Mouse (Mus musculus): ENCODE data around the gene Ccdc106.
A peak's percentile ranks its signal among the peaks of the same experiment; 100 is the strongest.
"Not testable (repeated sequence)": the region's sequence is repeated elsewhere in the genome, so short reads cannot be mapped to it uniquely, and the experiment has no call there.

Gene Ccdc106

GRCm38 (mm10) chr7:5020000-5020681 lies at the start of gene Ccdc106, which contains the start of gene Zfp865:
TSS of gene Ccdc106 (plus strand) at chr7:5020553.
TSS of gene Zfp865 (plus strand) at chr7:5020376.
- peak; percentile 99 to 100 for DNase-seq (ENCODE audit: low spot score in 2 of 2)

- no peak for DNase-seq (ENCODE audit: low spot score in 2 of 2)
Observed at GRCm38 (mm10) chr7:4971068-4971467, 49.3 kb upstream of the Ccdc106 start, which contains the start of gene Sbk3. TSS of gene Sbk3 (minus strand) at chr7:4971168.

GRCm38 (mm10) chr7:4971710-4972109 lies 48.6 kb upstream of the Ccdc106 start:
- DNase-seq (ENCODE audit: low spot score in 2 of 2) = peak; percentile 56 to 58

GRCm38 (mm10) chr7:4972321-4973047 lies 47.9 kb upstream of the Ccdc106 start:
- DNase-seq (ENCODE audit: low spot score in 2 of 2) = peak; percentile 81 to 84

- DNase-seq (ENCODE audit: low spot score in 2 of 2) = no peak
Observed at GRCm38 (mm10) chr7:4975455-4975854, 44.9 kb upstream of the Ccdc106 start.

- no peak for DNase-seq (ENCODE audit: low spot score in 2 of 2)
Observed at GRCm38 (mm10) chr7:4976832-4977231, 43.5 kb upstream of the Ccdc106 start.

GRCm38 (mm10) chr7:4988250-4988649 lies 32.1 kb upstream of the Ccdc106 start:
- DNase-seq (ENCODE audit: low spot score in 2 of 2) = no peak

- DNase-seq (ENCODE audit: low spot score in 2 of 2) = no peak
Observed at GRCm38 (mm10) chr7:4993347-4993998, 26.9 kb upstream of the Ccdc106 start.

- no peak for DNase-seq (ENCODE audit: low spot score in 2 of 2)
Observed at GRCm38 (mm10) chr7:4993999-4994788, 26.2 kb upstream of the Ccdc106 start.

- no peak for DNase-seq (ENCODE audit: low spot score in 2 of 2)
Observed at GRCm38 (mm10) chr7:4995268-4996002, 24.9 kb upstream of the Ccdc106 start.

GRCm38 (mm10) chr7:4996003-4996895 lies 24.1 kb upstream of the Ccdc106 start, which contains the start of gene Zfp579:
TSS of gene Zfp579 (minus strand) at chr7:4996158.
- DNase-seq (ENCODE audit: low spot score in 2 of 2) = peak; percentile 83 to 84

- DNase-seq (ENCODE audit: low spot score in 2 of 2) = no peak
Observed at GRCm38 (mm10) chr7:4996934-4997333, 23.4 kb upstream of the Ccdc106 start.

- DNase-seq (ENCODE audit: low spot score in 2 of 2) = no peak
Observed at GRCm38 (mm10) chr7:4999876-5000275, 20.5 kb upstream of the Ccdc106 start.

- not testable (repeated sequence) for DNase-seq (ENCODE audit: low spot score in 2 of 2)
Observed at GRCm38 (mm10) chr7:5002876-5003275, 17.5 kb upstream of the Ccdc106 start.

GRCm38 (mm10) chr7:5008229-5008628 lies 12.1 kb upstream of the Ccdc106 start:
- DNase-seq (ENCODE audit: low spot score in 2 of 2) = no peak

- no peak for DNase-seq (ENCODE audit: low spot score in 2 of 2)
Observed at GRCm38 (mm10) chr7:5012681-5013513, 7.5 kb upstream of the Ccdc106 start.

GRCm38 (mm10) chr7:5014251-5015117 lies 5.9 kb upstream of the Ccdc106 start, which contains the start of the genes Zfp524 and Fiz1:
TSS of gene Zfp524 (plus strand) at chr7:5014415.
TSS of gene Fiz1 (minus strand) at chr7:5014697.
- DNase-seq (ENCODE audit: low spot score in 2 of 2) = peak; percentile 89 to 98

All from heart, adult 9 months (tissue).